Mouse (Mus musculus): ENCODE measurements around the gene Astn1.

The Astn1 gene

GRCm38 (mm10) chr1:158361964-158362291 lies at the start of gene Astn1:
Astn1 (plus strand) TSS chr1:158362273.
- in situ Hi-C loops (cut with MboI, MseI) = no loop called here

- in situ Hi-C loops (cut with MboI, MseI) = no loop called here
Observed at GRCm38 (mm10) chr1:158323325-158323724, 38.7 kb upstream of the Astn1 start.

DNA sequence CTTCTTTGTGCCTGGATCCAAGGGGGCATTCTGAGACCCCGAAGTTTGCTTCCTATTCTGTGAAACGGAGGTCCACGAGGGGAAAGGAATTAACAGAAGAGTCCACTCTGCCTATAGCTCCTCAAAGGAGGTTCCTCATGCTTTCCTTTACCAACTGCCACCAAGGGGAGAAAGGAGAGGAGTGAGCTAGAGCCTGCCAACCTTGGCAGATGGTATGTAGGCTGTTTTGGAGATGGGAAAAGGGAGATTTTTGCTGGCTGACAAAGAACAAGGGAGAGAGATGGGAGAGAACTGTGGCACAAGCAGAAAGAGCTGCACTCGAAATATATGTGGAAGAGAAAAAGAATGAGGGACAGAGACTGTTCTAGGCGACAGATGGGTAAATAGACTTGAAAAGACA lies 33.9 kb upstream of the Astn1 start:
- in situ Hi-C loops (cut with MboI, MseI) = no loop called here

DNA sequence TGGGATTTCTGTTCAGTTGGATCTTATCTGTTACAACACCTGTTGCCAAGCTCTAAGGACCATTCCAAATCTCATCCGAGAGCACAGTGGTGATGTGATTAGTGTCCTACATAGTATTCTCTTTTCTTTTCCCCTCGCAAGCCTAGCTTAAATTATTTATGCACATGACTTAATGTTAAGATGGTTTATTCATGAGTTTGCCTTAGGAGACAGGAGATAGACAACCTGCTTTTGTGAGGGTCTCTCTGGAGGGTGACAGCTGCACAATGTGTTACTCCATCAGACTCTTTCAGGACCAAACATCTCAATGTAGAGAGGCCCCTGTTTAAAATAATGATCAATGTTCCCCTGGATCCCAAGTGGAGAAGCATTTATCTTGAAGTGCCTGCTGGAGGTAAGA lies 33.2 kb upstream of the Astn1 start:
- in situ Hi-C loops (cut with MboI, MseI) = no loop called here

DNA sequence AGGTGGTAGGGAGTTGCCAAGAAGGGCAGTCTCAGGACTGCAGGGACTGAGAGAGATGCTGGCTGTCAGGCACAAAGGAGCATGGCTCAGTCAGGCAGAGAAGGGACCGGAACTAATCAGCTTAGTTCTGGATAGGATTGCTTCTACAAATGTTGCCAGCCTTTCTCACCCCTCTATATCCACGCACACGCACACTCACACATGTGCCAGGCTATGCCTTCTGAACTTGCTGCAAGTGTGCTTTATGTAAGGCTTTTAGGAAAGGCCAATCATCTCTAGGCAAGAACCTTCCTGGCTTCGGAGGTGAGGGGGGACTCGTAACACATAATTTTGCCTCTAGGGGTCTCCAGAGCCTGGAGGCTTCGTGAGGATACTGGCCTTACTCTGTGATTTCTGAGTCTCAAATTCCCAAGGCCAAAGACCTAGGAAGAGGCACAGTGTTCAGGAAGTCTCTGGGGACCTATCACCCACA lies 18.8 kb upstream of the Astn1 start:
- in situ Hi-C loops (cut with MboI, MseI) = no loop called here

- in situ Hi-C loops (cut with MboI, MseI) = no loop called here
Observed at GRCm38 (mm10) chr1:158353656-158354371, 8.3 kb upstream of the Astn1 start.

DNA sequence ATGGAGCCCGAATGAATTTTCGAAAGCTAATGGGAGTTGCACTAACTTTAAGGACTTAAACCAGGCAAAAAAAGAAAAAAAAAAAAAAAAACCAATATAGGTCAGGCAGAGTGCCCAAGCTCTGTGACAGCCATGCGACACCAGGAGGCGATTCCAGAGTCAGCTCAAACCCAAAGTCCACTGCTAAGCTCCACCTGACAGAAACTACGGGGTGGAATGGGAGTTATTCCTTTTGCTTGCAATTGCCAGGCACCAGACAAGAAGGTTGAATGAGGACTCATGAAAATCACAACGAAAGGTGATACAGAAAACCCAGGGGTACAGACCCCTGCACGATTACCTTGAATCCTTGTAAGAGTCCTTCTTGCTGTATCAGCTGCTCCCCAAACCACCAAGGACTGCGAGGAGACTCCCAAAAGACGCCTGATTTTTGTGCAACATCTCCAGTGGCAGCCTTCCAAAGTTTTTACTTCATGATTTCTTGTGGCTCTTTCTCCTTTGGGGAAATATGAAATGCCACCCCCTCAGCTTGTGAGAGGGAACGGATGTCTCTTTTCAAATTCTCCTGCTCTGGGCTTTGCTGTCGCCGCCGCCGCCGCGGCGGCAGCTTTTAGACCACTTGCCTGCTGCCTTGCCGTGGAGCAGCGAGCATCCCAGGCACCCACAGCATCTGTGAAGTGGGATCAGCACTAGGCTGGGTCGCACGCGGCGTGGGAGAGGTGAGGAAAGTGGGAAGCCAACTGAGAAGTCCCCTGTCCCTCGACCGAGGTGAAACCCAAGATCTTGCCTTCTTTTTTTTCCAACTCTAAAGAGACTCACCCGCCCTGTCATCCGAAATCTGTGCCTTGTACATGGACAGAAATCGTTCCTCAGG lies 6.7 kb upstream of the Astn1 start:
- in situ Hi-C loops (cut with MboI, MseI) = no loop called here

- in situ Hi-C loops (cut with MboI, MseI) = no loop called here
Observed at GRCm38 (mm10) chr1:158356051-158356461, 6.0 kb upstream of the Astn1 start, which contains the start of gene Brinp2. Brinp2 (minus strand) TSS chr1:158356326.

DNA sequence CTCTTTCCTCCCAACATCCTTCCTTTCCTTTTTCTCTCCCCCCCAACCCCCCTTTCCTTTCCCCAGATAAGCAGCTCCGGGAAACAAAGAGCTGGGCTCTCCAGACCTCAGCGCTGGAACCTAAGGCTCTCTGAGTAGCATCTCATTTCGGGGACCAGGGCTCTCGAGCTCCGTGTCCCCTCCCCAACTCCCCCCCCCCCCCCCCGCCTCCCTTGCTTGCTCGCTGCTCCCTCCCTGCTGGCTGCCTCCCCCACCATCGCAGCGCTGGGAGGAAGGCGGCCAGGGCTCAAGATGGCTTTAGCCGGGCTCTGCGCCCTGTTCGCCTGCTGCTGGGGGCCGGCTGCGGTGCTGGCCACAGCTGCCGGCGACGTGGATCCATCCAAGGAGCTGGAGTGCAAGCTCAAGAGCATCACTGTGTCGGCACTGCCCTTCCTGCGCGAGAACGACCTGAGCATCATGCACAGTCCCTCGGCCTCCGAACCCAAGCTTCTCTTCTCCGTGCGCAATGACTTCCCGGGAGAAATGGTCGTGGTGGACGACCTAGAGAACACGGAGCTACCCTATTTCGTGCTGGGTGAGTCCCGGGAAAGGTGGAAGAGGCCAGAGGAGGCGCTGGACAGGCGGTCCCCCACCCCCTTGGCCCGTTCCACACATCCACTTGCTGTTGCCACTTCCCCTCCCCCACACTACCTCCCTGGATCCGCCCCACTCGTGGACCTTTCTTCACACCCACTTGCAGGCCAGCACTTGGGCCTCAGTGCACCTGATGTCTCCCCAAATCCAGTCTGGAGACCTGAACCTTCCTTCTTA lies 424 bp downstream of the Astn1 start:
- in situ Hi-C loops (cut with MboI, MseI) = no loop called here

DNA sequence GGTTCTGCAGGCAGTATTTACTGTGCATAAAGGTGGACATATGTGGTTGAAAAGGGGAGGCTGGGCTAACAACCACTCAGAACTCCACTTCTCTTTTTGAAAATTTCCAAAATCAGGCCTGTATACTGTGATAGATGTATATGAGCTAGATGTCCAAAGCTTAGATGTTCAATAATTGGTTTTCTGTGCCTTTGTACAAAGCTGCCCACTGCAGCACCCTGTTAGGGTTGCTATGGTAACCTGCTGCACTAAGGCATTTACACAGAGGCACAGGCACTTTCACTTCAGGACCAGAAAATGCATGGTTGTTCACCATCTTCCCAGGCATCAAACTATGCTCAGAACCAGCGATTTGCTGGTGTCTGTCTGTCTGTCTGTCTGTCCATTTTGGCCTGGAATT lies 2.4 kb downstream of the Astn1 start:
- in situ Hi-C loops (cut with MboI, MseI) = no loop called here

DNA sequence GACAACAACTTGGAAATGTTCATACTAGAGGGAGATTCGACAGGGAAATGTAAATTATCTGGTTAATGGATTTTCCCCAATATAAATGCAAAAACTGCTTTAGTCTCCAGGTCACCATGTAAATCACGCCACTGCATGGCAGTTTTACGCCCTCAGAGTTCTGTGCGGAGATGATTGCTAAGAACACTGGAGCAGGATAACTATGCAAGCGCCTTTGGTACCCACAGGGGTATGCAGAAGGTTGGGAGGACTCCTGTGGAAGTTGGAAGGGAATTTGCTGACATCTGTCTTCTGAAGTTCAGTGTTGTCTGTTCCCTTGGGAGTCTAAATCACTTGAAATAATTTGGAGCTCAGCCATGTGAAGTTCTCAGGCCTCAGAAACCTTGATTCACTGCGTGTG lies 20.2 kb downstream of the Astn1 start:
- in situ Hi-C loops (cut with MboI, MseI) = no loop called here

GRCm38 (mm10) chr1:158383210-158383609 lies 21.1 kb downstream of the Astn1 start:
- in situ Hi-C loops (cut with MboI, MseI) = no loop called here

DNA sequence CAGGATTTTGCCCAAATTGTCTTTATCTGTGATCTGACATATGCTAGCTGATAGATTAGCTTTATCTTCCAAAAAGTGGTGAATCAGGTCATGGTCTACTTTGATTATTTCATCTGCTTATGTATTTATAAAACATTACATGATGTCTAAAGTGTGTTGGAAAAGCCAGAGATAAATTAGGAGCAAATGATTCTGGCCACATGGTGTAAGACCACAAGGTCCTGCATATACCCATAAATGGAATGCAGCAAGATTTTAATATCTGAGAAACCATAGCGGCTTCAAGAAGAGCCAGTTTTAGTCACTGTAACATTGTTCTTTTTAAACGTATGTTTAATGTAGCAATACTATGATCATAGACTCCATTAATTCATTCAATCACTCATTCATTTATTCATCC lies 23.2 kb downstream of the Astn1 start:
- in situ Hi-C loops (cut with MboI, MseI) = no loop called here

DNA sequence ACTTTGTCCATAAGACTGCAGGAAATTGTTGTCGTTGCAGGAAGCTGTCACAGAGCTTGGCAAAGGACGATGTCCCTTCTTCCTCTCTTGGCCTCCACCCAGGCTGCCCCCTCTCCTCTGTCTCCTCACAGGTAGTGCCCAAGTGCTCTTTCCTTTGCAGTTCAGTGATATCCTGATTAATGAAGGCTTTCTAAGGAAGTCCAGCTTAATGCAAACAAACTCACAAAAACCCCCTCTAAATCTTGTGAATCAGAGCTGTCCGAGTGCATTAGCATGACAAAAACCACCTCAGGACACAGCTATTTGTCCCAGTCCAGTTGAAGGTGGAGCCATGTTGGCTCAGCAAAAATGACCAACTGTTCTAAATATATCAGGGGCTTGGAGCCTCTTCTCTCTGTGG lies 24.7 kb downstream of the Astn1 start:
- in situ Hi-C loops (cut with MboI, MseI) = no loop called here

GRCm38 (mm10) chr1:158388995-158389394 lies 26.9 kb downstream of the Astn1 start:
- in situ Hi-C loops (cut with MboI, MseI) = no loop called here

DNA sequence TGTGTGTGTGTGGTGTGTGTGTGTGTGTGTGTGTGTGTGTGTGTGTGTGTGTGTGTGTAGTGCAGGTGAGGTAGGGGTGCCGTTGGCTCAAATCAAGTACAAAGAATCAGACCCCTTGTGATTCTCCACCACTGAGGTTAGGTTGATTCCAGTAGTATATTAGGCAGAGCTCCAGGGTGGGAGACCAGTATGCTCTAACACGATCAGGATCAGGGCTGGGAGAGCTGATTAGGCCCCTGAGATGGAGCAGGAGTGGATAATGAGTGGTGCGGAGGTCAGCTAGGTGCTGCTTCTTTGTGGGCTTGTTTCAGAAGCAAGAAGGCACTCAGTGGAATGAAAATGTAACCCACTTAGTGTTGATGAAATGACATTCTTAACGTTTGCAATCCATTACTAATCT lies 28.6 kb downstream of the Astn1 start:
- in situ Hi-C loops (cut with MboI, MseI) = no loop called here

GRCm38 (mm10) chr1:158397058-158397457 lies 35.0 kb downstream of the Astn1 start:
- in situ Hi-C loops (cut with MboI, MseI) = no loop called here

DNA sequence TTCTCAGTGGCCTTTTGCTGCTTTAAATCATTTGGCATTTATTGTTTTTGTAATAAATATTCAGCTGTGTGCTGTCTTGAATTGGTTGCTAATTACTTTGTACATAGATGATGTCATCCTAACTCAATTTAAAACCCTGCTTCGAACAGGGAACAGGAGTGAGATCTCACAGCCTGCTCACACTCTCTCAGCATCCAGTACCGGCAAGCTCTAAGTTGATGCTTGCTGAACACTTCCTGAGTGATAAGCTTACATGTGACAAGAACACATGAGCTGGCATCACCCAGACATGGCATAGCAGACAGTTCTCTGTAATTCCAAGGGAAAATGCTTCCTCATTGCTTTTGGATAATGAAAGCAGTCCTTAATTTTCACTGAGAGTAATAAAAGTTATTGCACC lies 38.8 kb downstream of the Astn1 start:
- in situ Hi-C loops (cut with MboI, MseI) = no loop called here

- in situ Hi-C loops (cut with MboI, MseI) = no loop called here
Observed at GRCm38 (mm10) chr1:158405899-158406769, 44.1 kb downstream of the Astn1 start.

GRCm38 (mm10) chr1:158408124-158408523 lies 46.1 kb downstream of the Astn1 start:
- in situ Hi-C loops (cut with MboI, MseI) = no loop called here

GRCm38 (mm10) chr1:158411146-158411545 lies 49.1 kb downstream of the Astn1 start:
- in situ Hi-C loops (cut with MboI, MseI) = no loop called here

Data from T-helper 2 cell (primary cell).